Mouse (Mus musculus): ENCODE data around the gene Hmcn2. TPM values are rescaled to one million over a fixed set of nuclear protein-coding genes. Genes with fewer than 3 reads are reported as not detected.

Gene Hmcn2
- polyA plus RNA-seq, 1 experiment from 2014 or later, result 1.3 TPM

- Histone ChIP-seq H3K9me3 (replicated peaks; ENCODE audit: control insufficient read depth, low read length) (no peaks in the 10 kb centered on the region), H3K27ac (ENCODE audit: low read length) (no peak overlapping the region), H3K4me1 (ENCODE audit: control insufficient read depth, insufficient read depth, low read length) (no peaks in the 10 kb centered on the region), H3K4me3 (ENCODE audit: low read length) (no peak overlapping the region), H3K36me3 (ENCODE audit: control insufficient read depth, insufficient read depth) (no peaks in the 10 kb centered on the region), H3K27me3 (ENCODE audit: control insufficient read depth, insufficient read depth, low read length) (peaks cover 43% of the 10 kb centered on the region), H3K9ac (ENCODE audit: low read length) (no peak overlapping the region), H3K4me2 (ENCODE audit: low read depth, low read length) (no peak overlapping the region)
- ATAC-seq (replicated peaks; ENCODE audit: extremely low read depth, insufficient read depth, low FRiP score), result peak; percentile 67
- WGBS, result 15% methylated on average over 2 of the region's 2 CpGs
Observed at GRCm38 (mm10) chr2:31318162-31318561, 3.9 kb downstream of the Hmcn2 start.

- Histone ChIP-seq H3K9ac (ENCODE audit: low read length) (no peak overlapping the region), H3K4me1 (ENCODE audit: control insufficient read depth, insufficient read depth, low read length) (no peaks in the 10 kb centered on the region; the same call in 1 of the 2 replicates), H3K4me2 (ENCODE audit: low read depth, low read length) (no peak overlapping the region), H3K9me3 (replicated peaks; ENCODE audit: control insufficient read depth, low read length) (no peaks in the 10 kb centered on the region), H3K4me3 (ENCODE audit: low read length) (no peak overlapping the region), H3K27me3 (ENCODE audit: control insufficient read depth, insufficient read depth, low read length) (peaks cover 33% of the 10 kb centered on the region), H3K36me3 (ENCODE audit: control insufficient read depth, insufficient read depth) (no peaks in the 10 kb centered on the region), H3K27ac (ENCODE audit: low read length) (no peak overlapping the region)
- no peak for ATAC-seq (replicated peaks; ENCODE audit: extremely low read depth, insufficient read depth, low FRiP score)
- 69% methylated on average over 2 of the region's 2 CpGs for WGBS
Observed at GRCm38 (mm10) chr2:31319200-31319599, 5.0 kb downstream of the Hmcn2 start.

- no peak overlapping the region for H3K4me3 ChIP-seq (ENCODE audit: low read length)
- no peak overlapping the region for H3K9ac ChIP-seq (ENCODE audit: low read length)
- peaks cover 4% of the 10 kb centered on the region for H3K4me1 ChIP-seq (ENCODE audit: control insufficient read depth, insufficient read depth, low read length)
- H3K4me2 ChIP-seq (ENCODE audit: low read depth, low read length), result no peak overlapping the region
- 66% methylated on average over 10 of the region's 10 CpGs for WGBS
- H3K27ac ChIP-seq (ENCODE audit: low read length), result no peak overlapping the region
- no peaks in the 10 kb centered on the region for H3K36me3 ChIP-seq (ENCODE audit: control insufficient read depth, insufficient read depth)
- no peak for ATAC-seq (replicated peaks; ENCODE audit: extremely low read depth, insufficient read depth, low FRiP score)
- H3K9me3 ChIP-seq (replicated peaks; ENCODE audit: control insufficient read depth, low read length), result no peaks in the 10 kb centered on the region
- no peaks in the 10 kb centered on the region for H3K27me3 ChIP-seq (ENCODE audit: control insufficient read depth, insufficient read depth, low read length)
Observed at GRCm38 (mm10) chr2:31327186-31327585, 13.0 kb downstream of the Hmcn2 start.

- no peak overlapping the region for H3K9ac ChIP-seq (ENCODE audit: low read length)
Observed at GRCm38 (mm10) chr2:31337706-31338330, 23.6 kb downstream of the Hmcn2 start.

GRCm38 (mm10) chr2:31339826-31340225, 25.6 kb downstream of the Hmcn2 start:
- H3K27ac ChIP-seq (ENCODE audit: low read length), result no peak overlapping the region
- peaks cover 36% of the 10 kb centered on the region for H3K4me1 ChIP-seq (ENCODE audit: control insufficient read depth, insufficient read depth, low read length)
- no peaks in the 10 kb centered on the region for H3K36me3 ChIP-seq (ENCODE audit: control insufficient read depth, insufficient read depth)
- ATAC-seq (replicated peaks; ENCODE audit: extremely low read depth, insufficient read depth, low FRiP score), result no peak
- peaks cover under 1% of the 10 kb centered on the region for H3K9me3 ChIP-seq (replicated peaks; ENCODE audit: control insufficient read depth, low read length)
- H3K4me3 ChIP-seq (ENCODE audit: low read length), result no peak overlapping the region
- peaks cover 19% of the 10 kb centered on the region for H3K27me3 ChIP-seq (ENCODE audit: control insufficient read depth, insufficient read depth, low read length)
- H3K4me2 ChIP-seq (ENCODE audit: low read depth, low read length), result no peak overlapping the region
- 63% methylated on average over 9 of the region's 9 CpGs for WGBS
- no peak overlapping the region for H3K9ac ChIP-seq (ENCODE audit: low read length)

More at GRCm38 (mm10) chr2:31337706-31338330, 23.6 kb downstream of the Hmcn2 start:
- Histone ChIP-seq H3K27ac (ENCODE audit: low read length) (no peak overlapping the region), H3K4me2 (ENCODE audit: low read depth, low read length) (no peak overlapping the region), H3K9me3 (replicated peaks; ENCODE audit: control insufficient read depth, low read length) (no peaks in the 10 kb centered on the region), H3K4me1 (ENCODE audit: control insufficient read depth, insufficient read depth, low read length) (peaks cover 42% of the 10 kb centered on the region), H3K27me3 (ENCODE audit: control insufficient read depth, insufficient read depth, low read length) (peaks cover 14% of the 10 kb centered on the region), H3K36me3 (ENCODE audit: control insufficient read depth, insufficient read depth) (no peaks in the 10 kb centered on the region), H3K4me3 (ENCODE audit: low read length) (no peak overlapping the region)
- peak; percentile 24; the same call in 1 of the 2 replicates for ATAC-seq (replicated peaks; ENCODE audit: extremely low read depth, insufficient read depth, low FRiP score)
- WGBS, result 27% methylated on average over 12 of the region's 12 CpGs

GRCm38 (mm10) chr2:31341726-31342535, 27.7 kb downstream of the Hmcn2 start:
- peak overlapping the region; percentile 63 for H3K27ac ChIP-seq (ENCODE audit: low read length)
- 0 out of 2 replicates have a peak overlapping the region, but pooled peaks have one; percentile 4 for H3K4me2 ChIP-seq (ENCODE audit: low read depth, low read length)
- peaks cover 19% of the 10 kb centered on the region for H3K27me3 ChIP-seq (ENCODE audit: control insufficient read depth, insufficient read depth, low read length)
- 29% methylated on average over 8 of the region's 8 CpGs for WGBS
- H3K4me3 ChIP-seq (ENCODE audit: low read length), result no peak overlapping the region
- H3K36me3 ChIP-seq (ENCODE audit: control insufficient read depth, insufficient read depth), result no peaks in the 10 kb centered on the region
- H3K4me1 ChIP-seq (ENCODE audit: control insufficient read depth, insufficient read depth, low read length), result peaks cover 35% of the 10 kb centered on the region
- peak; percentile 88 for ATAC-seq (replicated peaks; ENCODE audit: extremely low read depth, insufficient read depth, low FRiP score)
- peaks cover 4% of the 10 kb centered on the region for H3K9me3 ChIP-seq (replicated peaks; ENCODE audit: control insufficient read depth, low read length)
- H3K9ac ChIP-seq (ENCODE audit: low read length), result no peak overlapping the region

- Histone ChIP-seq H3K9me3 (replicated peaks; ENCODE audit: control insufficient read depth, low read length) (peaks cover 4% of the 10 kb centered on the region), H3K27ac (ENCODE audit: low read length) (no peak overlapping the region), H3K4me2 (ENCODE audit: low read depth, low read length) (no peak overlapping the region), H3K4me1 (ENCODE audit: control insufficient read depth, insufficient read depth, low read length) (peaks cover 19% of the 10 kb centered on the region), H3K9ac (ENCODE audit: low read length) (no peak overlapping the region), H3K27me3 (ENCODE audit: control insufficient read depth, insufficient read depth, low read length) (peaks cover 16% of the 10 kb centered on the region), H3K4me3 (ENCODE audit: low read length) (no peak overlapping the region), H3K36me3 (ENCODE audit: control insufficient read depth, insufficient read depth) (no peaks in the 10 kb centered on the region)
- no peak for ATAC-seq (replicated peaks; ENCODE audit: extremely low read depth, insufficient read depth, low FRiP score)
- 28% methylated on average over 12 of the region's 12 CpGs for WGBS
Observed at GRCm38 (mm10) chr2:31346096-31346495, 31.9 kb downstream of the Hmcn2 start.

- H3K9me3 ChIP-seq (replicated peaks; ENCODE audit: control insufficient read depth, low read length), result peaks cover 4% of the 10 kb centered on the region
- no peak overlapping the region for H3K9ac ChIP-seq (ENCODE audit: low read length)
- no peak overlapping the region for H3K4me3 ChIP-seq (ENCODE audit: low read length)
- H3K4me2 ChIP-seq (ENCODE audit: low read depth, low read length), result no peak overlapping the region
- no peak overlapping the region for H3K27ac ChIP-seq (ENCODE audit: low read length)
- no peaks in the 10 kb centered on the region for H3K4me1 ChIP-seq (ENCODE audit: control insufficient read depth, insufficient read depth, low read length)
- H3K36me3 ChIP-seq (ENCODE audit: control insufficient read depth, insufficient read depth), result no peaks in the 10 kb centered on the region
- peaks cover 19% of the 10 kb centered on the region for H3K27me3 ChIP-seq (ENCODE audit: control insufficient read depth, insufficient read depth, low read length)
- WGBS, result 46% methylated on average over 3 of the region's 3 CpGs
- no peak for ATAC-seq (replicated peaks; ENCODE audit: extremely low read depth, insufficient read depth, low FRiP score)
Observed at GRCm38 (mm10) chr2:31348373-31348772, 34.2 kb downstream of the Hmcn2 start.

GRCm38 (mm10) chr2:31348850-31349249, 34.6 kb downstream of the Hmcn2 start:
- Histone ChIP-seq H3K36me3 (ENCODE audit: control insufficient read depth, insufficient read depth) (no peaks in the 10 kb centered on the region), H3K27me3 (ENCODE audit: control insufficient read depth, insufficient read depth, low read length) (peaks cover 15% of the 10 kb centered on the region), H3K27ac (ENCODE audit: low read length) (no peak overlapping the region), H3K4me1 (ENCODE audit: control insufficient read depth, insufficient read depth, low read length) (no peaks in the 10 kb centered on the region), H3K9me3 (replicated peaks; ENCODE audit: control insufficient read depth, low read length) (peaks cover 4% of the 10 kb centered on the region), H3K9ac (ENCODE audit: low read length) (no peak overlapping the region), H3K4me2 (ENCODE audit: low read depth, low read length) (no peak overlapping the region), H3K4me3 (ENCODE audit: low read length) (no peak overlapping the region)
- 62% methylated on average over 5 of the region's 5 CpGs for WGBS
- ATAC-seq (replicated peaks; ENCODE audit: extremely low read depth, insufficient read depth, low FRiP score), result no peak
